Mouse (Mus musculus) kidney, adult 2 months (tissue): ENCODE measurements around the gene 6820408C15Rik. TPM values are rescaled to one million over a fixed set of nuclear protein-coding genes. Genes with fewer than 3 reads are reported as not detected.

Experiments used
- DNase-seq: peaks from one replicate; pipeline ENCODE4 v3.0.0; 2021
- H3K27ac ChIP-seq: fragments of 200-500 bp; 2 replicates; pipeline ENCODE4 v1.5.1; 2012; ENCODE audit warnings: low read depth, low read length, control low read depth, inconsistent platforms; ENCODE audit not compliant: insufficient read depth
- H3K27me3 ChIP-seq: fragments of 200-500 bp; replicated peaks from 2 replicates; pipeline ENCODE4 v1.6.1; 2012; ENCODE audit warnings: mild to moderate bottlenecking, moderate library complexity, low read length, inconsistent platforms; ENCODE audit not compliant: control insufficient read depth, insufficient read depth
- H3K36me3 ChIP-seq: fragments of 200-500 bp; 2 replicates; pipeline ENCODE4 v1.6.1; 2012; ENCODE audit warnings: mild to moderate bottlenecking, moderate library complexity, low read length, inconsistent platforms; ENCODE audit not compliant: control insufficient read depth, insufficient read depth
- H3K4me1 ChIP-seq: fragments of 200-500 bp; 2 replicates; pipeline ENCODE4 v1.6.1; 2011; ENCODE audit warnings: low read length; ENCODE audit not compliant: control insufficient read depth, insufficient read depth
- H3K4me3 ChIP-seq: fragments of 200-500 bp; 2 replicates; pipeline ENCODE4 v1.5.1; 2011; ENCODE audit warnings: mild to moderate bottlenecking, low read depth, low read length, control low read depth; ENCODE audit not compliant: insufficient read depth
- CTCF ChIP-seq: fragments of 200-500 bp; conservative IDR thresholded peaks from 2 replicates; pipeline ENCODE4 v1.5.1; 2011; ENCODE audit warnings: low read depth, mild to moderate bottlenecking, control low read depth, low read length, moderate library complexity, mixed read lengths; ENCODE audit not compliant: insufficient read depth, insufficient read length
- POLR2A ChIP-seq: fragments of 200-500 bp; IDR thresholded peaks from one replicate; pipeline ENCODE4 v1.6.1; 2011; ENCODE audit warnings: low read depth, low read length, control low read depth
- WGBS: fragments of 180-500 bp; shearing (Covaris S2); methylation state at CpG from one replicate; pipeline ENCODE4 v1.1.7; 2018; 5-methylcytosine and 5-hydroxymethylcytosine counted together
- polyA plus RNA-seq: library from polyadenylated mRNA; depleted of rRNA; stranded (reverse); fragments of >200 nt; gene quantifications from 2 replicates; pipeline ENCODE4 v1.2.3, GENCODE M21; 2012

Gene 6820408C15Rik
- polyA plus RNA-seq, 1 experiment = 0.78 TPM

GRCm38 (mm10) chr2:152397004-152397589 lies 18.3 kb upstream of the 6820408C15Rik start:
- no peaks in the 10 kb centered on the region; the same call in 1 of the 2 replicates for H3K4me1 ChIP-seq
- H3K36me3 ChIP-seq = no peaks in the 10 kb centered on the region
- DNase-seq = peak; percentile 85
- no peaks in the 10 kb centered on the region for H3K27me3 ChIP-seq
- peak overlapping the region; percentile 85 for H3K27ac ChIP-seq
- H3K4me3 ChIP-seq = peak overlapping the region; percentile 88
- WGBS = under 1% methylated on average over 62 of the region's 77 CpGs
- no peak for TF ChIP-seq CTCF
- no peak for TF ChIP-seq POLR2A

DNA sequence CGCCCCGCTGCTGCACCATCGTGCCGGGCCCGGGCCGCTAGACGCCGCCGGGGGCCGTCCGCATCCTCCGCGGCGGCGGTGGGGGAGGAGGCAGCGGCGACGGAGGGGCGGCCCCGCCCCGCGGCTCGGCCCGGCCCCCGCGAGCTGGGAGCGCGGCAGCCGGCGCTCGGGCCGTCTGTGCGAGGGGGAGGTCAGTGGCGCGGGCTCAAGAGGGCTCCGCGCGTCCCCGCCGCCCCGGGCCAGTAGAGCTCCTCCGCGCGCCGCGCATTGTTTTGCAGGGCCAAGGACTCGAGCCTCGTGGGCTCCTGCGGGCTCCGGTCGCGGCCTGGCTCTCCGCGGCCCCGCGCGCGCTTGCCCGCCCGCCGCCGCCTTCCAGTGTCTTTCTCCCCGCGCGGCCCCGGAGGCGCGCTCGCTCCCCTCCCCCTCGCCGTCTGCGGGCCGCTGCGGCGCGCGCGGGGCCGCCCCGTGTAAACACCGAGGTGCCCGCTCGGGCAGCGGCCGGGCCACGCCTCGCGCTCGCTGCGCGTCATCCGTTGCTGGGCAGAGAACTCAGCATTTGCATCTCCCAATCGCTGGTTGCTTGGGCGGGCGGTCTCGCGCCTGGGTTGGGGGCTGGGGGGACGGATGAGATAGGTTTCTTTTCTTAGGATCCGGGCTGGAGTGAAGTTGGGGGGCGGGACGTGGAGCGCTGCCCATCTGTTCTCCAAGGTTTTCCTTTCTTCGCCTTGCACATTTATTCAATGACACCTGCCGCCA lies 17.5 kb upstream of the 6820408C15Rik start, which contains the start of gene Sox12:
TSS of gene Sox12 (minus strand) at position 384 of the 756 bp plus-strand sequence.
- Histone ChIP-seq H3K36me3 (no peaks in the 10 kb centered on the region), H3K4me1 (no peaks in the 10 kb centered on the region; the same call in 1 of the 2 replicates), H3K4me3 (peak within 1 kb of the TSS; percentile 88), H3K27me3 (no peaks in the 10 kb centered on the region), H3K27ac (peak within 1 kb of the TSS; percentile 88)
- peak; percentile 97 for DNase-seq
- WGBS = 2% methylated on average over 103 of the region's 104 CpGs
- TF ChIP-seq CTCF (no peak), POLR2A (no peak)

GRCm38 (mm10) chr2:152398691-152399090 lies 16.7 kb upstream of the 6820408C15Rik start:
- Histone ChIP-seq H3K4me3 (peak overlapping the region; percentile 88), H3K27me3 (no peaks in the 10 kb centered on the region), H3K27ac (peak overlapping the region; percentile 65; the same call in 1 of the 2 replicates), H3K4me1 (no peaks in the 10 kb centered on the region; the same call in 1 of the 2 replicates), H3K36me3 (no peaks in the 10 kb centered on the region)
- TF ChIP-seq POLR2A (no peak), CTCF (no peak)
- DNase-seq = peak; percentile 97
- WGBS = under 1% methylated on average over 38 of the region's 38 CpGs

DNA sequence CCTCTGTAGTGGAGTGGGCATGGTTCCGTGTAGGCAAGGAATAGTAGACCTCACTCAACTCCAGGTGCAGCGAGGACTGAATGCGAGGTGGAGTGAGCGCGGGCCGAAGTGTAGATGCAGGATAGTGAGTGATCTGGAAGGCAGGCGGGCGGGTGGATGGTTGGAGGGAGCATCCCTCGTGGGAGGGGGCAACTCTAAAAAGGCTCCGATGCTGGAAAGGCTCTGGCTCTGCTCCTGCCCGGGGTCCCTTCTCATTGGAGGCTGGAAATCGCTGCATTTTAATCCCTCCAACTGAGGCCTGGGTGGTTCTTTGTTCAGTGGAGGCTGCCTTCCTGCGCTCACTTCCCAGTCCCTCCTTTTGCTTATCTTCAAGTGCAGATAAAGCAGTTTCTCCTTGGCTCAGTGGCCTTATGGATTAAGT lies 16.3 kb upstream of the 6820408C15Rik start:
- Histone ChIP-seq H3K36me3 (no peaks in the 10 kb centered on the region), H3K27me3 (no peaks in the 10 kb centered on the region), H3K4me1 (no peaks in the 10 kb centered on the region), H3K27ac (peak overlapping the region; percentile 65; the same call in 1 of the 2 replicates), H3K4me3 (peak overlapping the region; percentile 37)
- TF ChIP-seq POLR2A (no peak), CTCF (no peak)
- WGBS = 10% methylated on average over 13 of the region's 13 CpGs
- no peak for DNase-seq

GRCm38 (mm10) chr2:152406126-152406525 lies 9.3 kb upstream of the 6820408C15Rik start:
- 0 out of 2 replicates have a peak overlapping the region, but pooled peaks have one; percentile 18 for H3K27ac ChIP-seq
- peaks cover 11% of the 10 kb centered on the region for H3K4me1 ChIP-seq
- H3K36me3 ChIP-seq = no peaks in the 10 kb centered on the region
- no peaks in the 10 kb centered on the region for H3K27me3 ChIP-seq
- TF ChIP-seq POLR2A (no peak), CTCF (0 out of 2 replicates have a peak, but pooled peaks have one; percentile 2)
- H3K4me3 ChIP-seq = peak overlapping the region; percentile 25; the same call in 1 of the 2 replicates
- DNase-seq = peak; percentile 99
- under 1% methylated on average over 19 of the region's 19 CpGs for WGBS

GRCm38 (mm10) chr2:152409781-152410180 lies 5.6 kb upstream of the 6820408C15Rik start:
- WGBS = 70% methylated on average over 6 of the region's 6 CpGs
- H3K4me3 ChIP-seq = no peak overlapping the region
- peaks cover 16% of the 10 kb centered on the region for H3K4me1 ChIP-seq
- H3K27me3 ChIP-seq = no peaks in the 10 kb centered on the region
- no peaks in the 10 kb centered on the region for H3K36me3 ChIP-seq
- no peak overlapping the region; the same call in 1 of the 2 replicates for H3K27ac ChIP-seq
- no peak for DNase-seq
- TF ChIP-seq POLR2A (no peak), CTCF (no peak)

DNA sequence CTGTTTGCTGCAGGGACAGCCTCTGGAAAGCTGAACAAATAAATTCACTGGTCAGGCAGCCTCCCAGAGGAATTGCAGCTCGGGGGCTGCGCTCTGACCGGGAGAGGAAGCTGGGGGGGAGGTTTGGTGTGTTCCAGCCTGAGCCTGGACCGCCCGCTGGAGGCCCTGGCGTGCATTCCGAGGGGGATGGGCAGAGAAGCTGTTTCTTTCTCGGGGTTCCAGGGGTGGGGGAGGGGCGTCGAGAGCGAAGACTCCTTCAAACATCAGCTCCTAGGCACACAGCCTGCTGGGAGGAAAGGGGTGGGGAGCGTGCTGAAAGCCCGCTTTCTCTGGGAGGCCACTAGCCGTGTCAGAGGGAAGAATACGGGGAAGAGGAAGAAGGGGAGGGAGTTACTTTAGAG lies 4.4 kb upstream of the 6820408C15Rik start:
- DNase-seq = peak; percentile 85
- 20% methylated on average over 15 of the region's 15 CpGs for WGBS
- H3K4me3 ChIP-seq = no peak overlapping the region
- no peaks in the 10 kb centered on the region for H3K27me3 ChIP-seq
- no peak for TF ChIP-seq POLR2A
- TF ChIP-seq CTCF = no peak
- no peaks in the 10 kb centered on the region for H3K36me3 ChIP-seq
- H3K4me1 ChIP-seq = peaks cover 17% of the 10 kb centered on the region; the same call in 1 of the 2 replicates
- peak overlapping the region; percentile 84 for H3K27ac ChIP-seq
